Mouse (Mus musculus) adrenal gland, postnatal 36 days (tissue): ENCODE measurements around the gene Btbd6. TPM values are rescaled to one million over a fixed set of nuclear protein-coding genes. Genes with fewer than 3 reads are reported as not detected.

ENCODE experiments used
- DNase-seq, 2 experiments: peaks; one replicate each; pipeline ENCODE4 v3.0.0; 2021; ENCODE audit warnings: mixed read lengths in 1 of 2
- long read RNA-seq, 2 experiments: library from polyadenylated mRNA; stranded (forward); transcript quantifications; one replicate each; pipeline ENCODE4 v2.0.0; 2021; ENCODE audit warnings: borderline sequencing depth in 2 of 2
- total RNA-seq, 2 experiments: library from RNA; stranded (reverse); gene quantifications; 2 replicates each; pipeline ENCODE4 v1.2.3; 2021

Btbd6 gene
- 10 to 100 TPM; 15.5 to 23.7 TPM for total RNA-seq
- long read RNA-seq, experiment 1, transcript Btbd6-202 (5 exons, 1,975 nt) = minor isoform, 6 of 31 reads
- long read RNA-seq, experiment 1, transcript Btbd6-204 (4 exons, 2,085 nt) = major isoform, 9 of 31 reads
- long read RNA-seq, experiment 1, partial matches to known transcripts = 10 of 31 reads
- long read RNA-seq, experiment 1, other reads (novel, unspliced or antisense) = 1 of 31 reads
- long read RNA-seq, experiment 2, transcript Btbd6-204 (4 exons, 2,085 nt) = major isoform, 6 of 15 reads
- long read RNA-seq, experiment 2, partial matches to known transcripts = 2 of 15 reads
- long read RNA-seq, experiment 2, other reads (novel, unspliced or antisense) = 2 of 15 reads

DNA sequence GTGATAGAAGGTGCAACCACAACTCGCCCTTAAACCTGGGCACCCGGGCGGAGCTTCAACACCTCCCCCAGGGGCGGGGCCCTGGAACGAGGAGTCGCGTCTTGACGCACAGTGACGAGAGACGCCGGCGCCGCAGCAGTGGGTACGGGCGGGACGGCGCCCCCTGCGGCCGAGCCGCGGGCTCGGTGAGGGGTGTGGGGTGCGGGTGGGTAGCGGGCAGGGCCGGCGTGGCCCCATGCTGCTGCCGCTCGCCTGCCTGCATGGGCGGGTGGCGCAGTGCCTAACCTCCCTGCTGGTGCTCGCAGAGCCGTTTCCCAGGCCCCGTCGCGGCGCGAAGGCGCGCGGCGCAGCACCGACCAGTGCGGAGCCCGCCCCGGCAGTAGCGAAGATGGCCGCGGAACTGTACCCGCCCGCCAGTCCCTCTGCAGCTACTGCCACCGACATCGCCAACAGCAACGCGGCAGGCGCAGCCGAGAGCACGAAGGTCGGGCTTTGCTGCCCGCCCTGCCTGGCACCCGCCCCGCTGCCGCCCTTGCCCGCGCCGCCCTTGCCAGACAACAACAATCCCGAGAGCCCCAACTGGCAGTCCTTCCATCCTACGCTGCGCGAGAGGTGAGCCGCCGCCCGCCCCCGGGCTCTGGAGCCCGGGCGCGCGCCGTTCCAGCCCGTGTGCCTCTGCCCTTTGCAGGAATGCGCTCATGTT is at the start of gene Btbd6:
Gene Btbd6, plus strand, starts transcription at position 112 of the 703 bp plus-strand sequence.
- peak; percentile 94 to 96 for DNase-seq

DNA sequence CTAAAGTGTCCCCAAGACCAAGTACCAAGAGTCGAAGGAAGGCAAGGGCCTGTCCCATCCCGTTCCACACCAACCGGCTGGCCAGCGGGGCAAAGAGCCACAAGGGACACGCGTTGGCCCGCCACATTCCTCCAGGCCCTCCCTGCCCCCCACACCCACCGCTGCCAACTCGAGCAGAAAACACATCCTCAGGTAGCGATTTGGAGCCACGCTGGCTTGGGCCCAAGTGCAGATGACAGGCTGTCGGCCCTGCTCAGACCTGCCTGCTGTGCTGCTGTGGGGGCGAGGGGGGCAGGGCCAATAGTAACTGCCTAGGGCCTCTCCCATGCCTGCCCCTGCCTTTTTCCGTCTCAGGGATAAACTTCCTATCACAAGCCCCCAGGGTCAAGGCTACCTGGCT is 49.0 kb upstream of the Btbd6 start:
- DNase-seq = no peak

DNA sequence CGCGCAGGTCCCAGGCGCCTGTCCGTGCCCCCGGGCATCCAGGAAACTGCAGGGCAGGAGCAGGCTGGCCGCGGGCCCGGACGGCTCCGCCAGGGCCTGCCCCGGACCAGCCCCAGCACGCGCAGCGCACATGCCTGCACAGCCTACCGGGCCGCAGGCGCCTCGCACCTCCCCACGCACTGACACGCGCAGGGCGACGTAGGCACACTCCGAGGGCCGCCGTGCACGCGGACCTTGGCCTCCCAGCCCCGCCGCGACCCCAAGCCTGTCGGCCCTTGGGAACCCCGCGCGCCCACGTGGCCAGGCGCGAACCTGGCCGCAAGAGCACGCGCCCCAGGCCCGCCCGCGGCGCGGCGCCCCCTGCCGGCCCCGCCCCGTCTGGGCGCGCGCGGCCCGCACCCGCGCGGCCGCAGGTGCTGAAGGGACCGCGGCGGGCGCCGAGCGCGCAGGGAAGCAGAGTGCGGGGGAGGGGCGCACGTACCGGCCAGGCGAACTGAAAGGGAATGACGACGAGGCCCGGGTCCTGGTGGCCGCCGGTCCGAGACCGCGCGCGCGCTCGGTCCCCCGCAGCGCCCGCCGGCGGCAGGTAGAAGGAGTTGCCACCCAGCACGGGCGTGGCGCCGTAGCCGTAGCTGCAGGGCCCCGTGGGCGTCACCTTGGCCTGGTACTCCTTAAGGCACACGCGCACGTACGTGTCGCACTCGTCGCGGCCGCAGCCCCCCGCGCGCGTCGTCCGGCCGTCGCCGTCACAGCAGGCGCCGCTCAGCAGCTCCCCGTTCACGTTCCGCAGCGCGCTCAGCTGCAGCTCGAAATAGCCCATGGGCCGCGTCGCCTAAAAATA is 47.7 kb upstream of the Btbd6 start:
- no peak for DNase-seq

DNA sequence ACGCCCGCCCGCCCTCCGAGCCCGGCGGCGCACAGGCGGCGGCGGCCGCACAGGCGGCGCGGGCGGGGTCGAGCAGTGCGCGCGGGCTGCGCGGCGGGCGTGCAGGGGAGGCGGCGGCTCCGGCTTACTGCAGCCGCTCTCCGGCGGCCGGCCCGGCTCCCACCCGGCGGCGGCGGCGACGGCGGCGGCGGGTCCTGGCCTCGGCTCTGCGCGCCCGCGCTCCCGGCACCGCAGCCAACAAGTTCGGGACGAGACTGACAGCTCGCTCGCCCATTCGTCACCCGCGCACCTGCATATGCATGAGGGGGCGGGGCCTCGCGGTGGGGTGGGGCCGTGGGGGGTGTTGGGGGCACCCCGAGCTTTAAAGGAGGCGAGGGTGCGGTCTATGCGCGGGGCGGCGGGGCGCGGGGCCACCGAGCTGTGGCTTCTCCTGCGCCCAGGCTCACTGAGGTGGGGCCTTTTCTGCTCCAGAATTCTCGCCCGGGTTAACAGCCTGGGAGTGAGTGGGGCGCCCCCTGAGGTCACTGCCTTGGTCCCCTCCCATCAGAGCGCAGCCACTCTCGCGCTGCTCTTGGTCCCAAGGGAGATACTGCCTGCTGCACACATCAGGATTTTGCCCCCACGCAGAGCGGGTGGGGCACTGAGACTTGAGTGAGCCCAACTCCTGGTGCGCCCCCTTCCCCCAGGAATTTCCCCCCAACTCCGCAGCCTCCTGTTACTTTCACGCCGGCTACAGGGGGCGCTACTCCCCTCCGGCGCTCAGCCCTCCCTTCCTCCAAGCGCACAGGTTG is 46.5 kb upstream of the Btbd6 start, which contains the start of gene Jag2:
Gene Jag2, minus strand, starts transcription at position 215 of the 791 bp plus-strand sequence.
- peak; percentile 37 to 54 for DNase-seq

DNA sequence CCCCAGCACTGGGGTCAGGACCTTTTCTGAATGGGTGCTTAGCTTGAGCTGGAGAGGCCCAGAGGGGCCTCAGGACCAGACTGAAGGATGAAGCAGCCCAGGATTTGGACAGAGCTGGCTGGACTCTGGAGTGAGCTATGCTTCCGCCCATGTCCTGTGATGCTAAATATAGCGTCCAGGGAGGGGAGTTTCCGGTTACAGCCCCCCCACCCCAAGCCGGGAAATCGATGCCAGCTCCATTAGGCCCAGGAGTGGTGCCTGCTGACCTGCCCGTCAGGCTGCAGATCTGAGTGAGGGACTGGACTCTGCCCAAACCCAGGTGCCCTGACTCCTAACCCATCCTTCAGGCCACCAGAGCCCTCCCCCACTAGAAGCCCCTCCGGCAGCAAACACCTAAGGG is 43.6 kb upstream of the Btbd6 start:
- no peak for DNase-seq

DNA sequence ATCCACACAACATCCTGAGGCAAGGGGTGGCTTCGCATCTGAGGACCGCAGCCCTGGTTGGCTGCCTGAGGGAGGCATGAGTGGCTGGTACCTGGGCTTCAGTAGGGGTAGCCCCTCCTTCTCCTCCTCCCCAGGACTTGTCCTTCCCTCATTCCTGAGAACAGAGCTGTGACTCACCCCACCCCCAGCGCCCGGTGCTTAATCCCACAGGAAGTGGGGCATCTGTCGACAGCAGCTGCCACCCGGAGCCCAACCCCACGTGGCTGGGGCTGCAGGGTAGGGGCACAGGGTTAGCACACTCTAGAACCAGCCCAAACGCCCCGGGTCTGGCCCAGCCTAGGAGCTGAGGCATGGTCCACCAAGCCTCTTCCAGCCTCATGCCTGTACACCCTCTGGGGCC is 38.4 kb upstream of the Btbd6 start:
- DNase-seq = no peak

DNA sequence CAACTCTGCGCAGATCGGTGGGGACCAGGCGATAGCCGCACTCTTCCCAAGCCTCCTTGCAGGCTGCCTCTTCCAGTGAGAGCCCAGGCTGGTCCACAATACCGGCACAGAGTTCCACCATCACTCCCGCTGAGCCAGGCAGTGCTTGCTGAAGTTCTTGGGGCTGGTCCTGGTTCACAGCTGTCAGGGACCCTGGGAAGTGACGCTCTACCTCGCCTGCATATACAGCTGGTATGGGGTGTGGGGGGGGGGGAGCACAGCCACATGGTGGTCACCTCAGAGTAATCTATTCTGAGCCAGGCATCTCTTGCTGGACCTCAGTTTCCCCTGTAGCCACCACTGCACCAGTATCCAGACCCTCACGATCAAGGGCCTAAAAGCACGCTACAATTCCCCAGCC is 37.9 kb upstream of the Btbd6 start:
- DNase-seq = no peak

DNA sequence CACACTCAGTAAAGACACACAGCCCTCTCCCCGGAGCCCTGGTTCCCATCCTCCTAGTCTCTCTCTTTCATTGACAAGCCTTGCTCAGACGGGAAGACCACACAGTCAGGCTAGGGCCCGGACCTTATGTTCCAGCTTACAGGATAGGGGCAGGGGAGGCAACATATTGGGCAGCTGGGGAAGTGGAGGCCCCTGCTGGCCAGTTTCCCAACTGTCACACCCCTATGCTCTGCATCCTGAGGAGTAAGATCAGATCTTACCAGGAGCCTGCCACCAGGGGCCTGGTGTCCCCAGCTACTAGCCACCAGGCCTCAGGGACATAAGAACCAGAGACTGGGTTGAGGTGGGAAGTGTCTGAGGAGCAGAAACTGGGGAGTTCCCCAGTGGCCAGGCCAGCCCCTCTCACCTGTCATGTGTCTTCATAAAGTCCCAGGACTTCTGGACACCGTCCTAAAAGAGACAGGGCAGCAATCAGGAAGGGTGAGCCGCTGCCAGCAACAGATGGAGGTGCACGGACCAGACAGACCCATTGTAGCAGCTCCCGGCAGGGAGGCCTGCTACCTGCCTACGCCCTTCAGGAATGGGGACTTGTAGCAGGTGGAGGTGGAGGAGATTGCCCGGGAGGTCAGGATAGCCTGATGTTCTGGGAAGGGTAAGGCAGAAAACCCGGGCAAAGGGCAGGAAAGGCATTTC is 37.3 kb upstream of the Btbd6 start:
- no peak for DNase-seq

DNA sequence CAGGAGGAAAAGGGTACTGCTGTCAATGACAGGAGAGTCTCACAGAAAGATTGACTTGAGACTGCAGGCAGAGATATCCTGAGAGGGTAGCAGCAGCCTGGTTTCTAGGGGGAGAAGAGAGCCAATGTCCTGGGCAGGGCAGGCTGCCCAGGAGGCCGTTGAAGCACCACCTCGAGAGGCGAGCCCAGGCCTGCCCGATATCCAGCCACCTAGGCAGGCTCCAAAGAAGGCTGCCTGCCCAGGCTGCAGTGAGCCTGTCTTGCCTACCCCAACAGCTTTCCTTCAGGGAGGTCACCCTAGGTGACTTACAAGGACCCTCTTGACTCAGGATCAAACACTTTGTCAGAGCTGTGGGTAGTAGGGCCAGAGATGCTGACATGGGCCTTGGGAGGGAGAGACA is 36.0 kb upstream of the Btbd6 start:
- DNase-seq = no peak

DNA sequence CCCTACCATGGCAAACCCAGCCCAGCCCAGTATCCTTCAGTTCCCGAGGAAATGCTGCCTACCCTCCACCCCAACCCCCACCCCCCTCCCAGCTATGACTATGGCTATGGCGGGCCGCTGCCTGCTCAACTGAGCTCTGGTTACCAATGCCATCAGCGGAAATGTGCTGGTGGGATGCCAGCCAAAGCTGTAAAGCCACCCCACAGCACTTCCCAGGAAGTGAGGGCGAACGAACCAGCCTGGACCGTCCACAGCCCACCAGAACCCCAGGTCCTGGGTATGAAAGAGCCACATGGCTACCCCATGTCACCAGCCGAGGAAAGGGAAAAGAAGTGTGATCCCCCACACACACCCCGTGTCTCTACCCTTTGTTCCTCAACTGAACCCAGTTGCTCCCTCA is 35.6 kb upstream of the Btbd6 start:
- no peak for DNase-seq

DNA sequence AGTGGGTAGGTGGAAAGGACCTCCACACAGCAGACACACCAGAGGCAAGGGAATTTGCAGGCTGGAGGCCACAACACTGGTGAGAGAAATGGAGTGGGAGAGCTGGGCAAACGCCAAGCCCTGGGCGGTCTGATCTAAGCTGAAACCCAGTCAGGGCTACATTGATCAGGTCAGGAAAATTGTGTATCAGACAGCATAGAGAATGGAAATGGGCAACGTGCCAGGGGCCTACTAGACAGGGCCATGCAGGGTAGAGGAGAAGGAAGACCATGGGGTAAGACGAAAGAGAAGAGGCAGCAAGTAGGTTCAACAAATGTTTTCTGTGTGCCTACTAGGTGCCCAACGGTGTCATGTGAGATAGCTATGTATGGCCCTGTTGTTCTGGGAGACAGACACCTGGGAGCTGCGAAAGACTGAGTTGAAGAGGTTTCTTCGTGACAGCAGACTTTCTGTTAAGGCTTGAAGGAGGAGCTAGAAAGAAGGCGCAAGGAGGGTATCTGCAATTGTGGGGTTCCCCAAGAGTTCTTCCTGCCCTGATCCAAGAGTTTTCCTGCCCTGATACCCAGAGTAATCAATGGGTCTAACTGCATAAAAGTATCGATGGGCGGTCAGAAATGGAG is 35.0 kb upstream of the Btbd6 start:
- DNase-seq = peak in 1 of 2 experiments; percentile 25

DNA sequence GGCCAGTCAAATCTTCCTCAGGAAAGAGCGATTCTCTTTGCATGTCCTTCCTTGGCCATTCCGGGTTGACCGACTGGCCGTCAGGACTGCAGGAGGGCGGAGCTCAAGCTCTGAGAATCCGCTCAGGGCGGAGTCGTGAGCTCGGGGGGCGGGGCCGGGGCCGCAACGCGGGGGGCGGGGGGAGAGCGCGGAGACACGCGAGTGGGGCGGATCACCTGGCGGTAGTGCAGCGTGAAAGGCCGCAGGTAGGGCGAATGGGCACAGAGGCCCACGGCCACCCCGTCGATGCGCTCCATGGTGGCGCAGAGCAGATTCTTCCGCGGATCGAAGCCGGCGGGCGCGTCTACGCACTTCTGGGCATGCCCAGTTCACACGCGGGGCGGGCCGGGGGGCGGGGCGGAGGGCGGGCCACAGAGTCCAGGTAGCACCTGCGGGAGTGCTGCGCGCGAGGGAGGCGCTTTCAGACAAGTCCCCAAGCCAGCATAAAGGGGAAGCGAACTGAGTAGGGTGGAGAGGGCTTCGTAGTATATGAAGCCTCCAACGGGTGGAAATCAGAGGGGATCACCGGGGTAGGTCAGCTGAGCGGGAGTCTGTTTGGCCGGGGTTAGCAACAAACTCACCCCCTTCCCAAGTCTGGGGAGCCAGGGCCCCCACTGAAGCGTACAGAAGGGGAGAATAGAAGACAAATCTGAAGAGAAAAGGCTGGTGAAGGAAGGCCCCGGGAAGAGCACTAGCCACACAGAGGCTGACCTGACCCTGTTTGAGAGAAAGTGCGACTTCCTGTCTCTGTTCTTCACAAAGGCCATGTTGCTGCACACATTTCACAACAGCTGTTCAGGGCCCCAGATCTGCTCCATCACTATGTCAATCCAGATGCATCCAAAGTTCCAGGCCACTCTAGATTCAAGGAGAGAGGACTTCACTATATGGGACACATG is 34.2 kb upstream of the Btbd6 start, which contains the start of gene Nudt14:
Gene Nudt14, minus strand, starts transcription at position 349 of the 938 bp plus-strand sequence.
- peak; percentile 82 to 92 for DNase-seq

DNA sequence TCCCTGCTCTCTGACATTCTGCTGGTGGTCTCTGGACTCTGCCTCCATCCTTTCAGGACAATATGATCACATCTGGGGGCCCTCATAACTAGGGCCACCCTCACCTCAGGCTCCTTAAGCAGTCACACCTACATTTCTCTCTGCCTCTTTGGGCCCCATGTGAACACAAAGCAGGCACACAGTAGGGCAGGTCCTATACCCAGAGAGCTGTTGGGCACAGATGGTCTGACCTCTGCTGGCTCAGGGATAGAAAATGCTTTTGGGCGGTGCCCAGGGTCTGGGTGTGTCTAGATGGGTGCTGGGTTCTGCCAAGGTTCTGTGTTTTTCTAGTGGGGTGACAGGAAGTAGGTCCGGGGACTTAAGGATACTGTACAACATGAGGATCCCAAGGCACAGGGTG is 32.6 kb upstream of the Btbd6 start:
- no peak for DNase-seq

DNA sequence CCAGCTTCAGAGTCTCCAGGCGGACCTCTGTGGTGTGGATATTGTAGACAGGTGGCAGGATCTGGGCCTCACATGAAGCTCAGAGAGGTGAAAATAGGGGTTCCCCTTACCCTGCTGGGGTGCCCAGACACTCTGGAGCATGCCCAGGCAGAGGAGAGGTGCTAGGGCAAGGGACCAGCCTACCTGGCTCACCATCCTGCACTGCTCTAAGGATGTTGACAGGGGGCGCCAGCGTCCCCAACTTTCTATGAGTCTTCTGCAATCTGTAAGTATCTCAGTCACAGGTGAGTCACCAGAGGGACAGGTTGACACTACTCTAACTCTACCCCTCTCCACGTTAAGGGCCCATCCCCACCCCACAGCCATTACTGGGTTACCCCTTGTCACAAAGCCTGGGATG is 29.0 kb upstream of the Btbd6 start:
- DNase-seq = peak; percentile 40 to 43

DNA sequence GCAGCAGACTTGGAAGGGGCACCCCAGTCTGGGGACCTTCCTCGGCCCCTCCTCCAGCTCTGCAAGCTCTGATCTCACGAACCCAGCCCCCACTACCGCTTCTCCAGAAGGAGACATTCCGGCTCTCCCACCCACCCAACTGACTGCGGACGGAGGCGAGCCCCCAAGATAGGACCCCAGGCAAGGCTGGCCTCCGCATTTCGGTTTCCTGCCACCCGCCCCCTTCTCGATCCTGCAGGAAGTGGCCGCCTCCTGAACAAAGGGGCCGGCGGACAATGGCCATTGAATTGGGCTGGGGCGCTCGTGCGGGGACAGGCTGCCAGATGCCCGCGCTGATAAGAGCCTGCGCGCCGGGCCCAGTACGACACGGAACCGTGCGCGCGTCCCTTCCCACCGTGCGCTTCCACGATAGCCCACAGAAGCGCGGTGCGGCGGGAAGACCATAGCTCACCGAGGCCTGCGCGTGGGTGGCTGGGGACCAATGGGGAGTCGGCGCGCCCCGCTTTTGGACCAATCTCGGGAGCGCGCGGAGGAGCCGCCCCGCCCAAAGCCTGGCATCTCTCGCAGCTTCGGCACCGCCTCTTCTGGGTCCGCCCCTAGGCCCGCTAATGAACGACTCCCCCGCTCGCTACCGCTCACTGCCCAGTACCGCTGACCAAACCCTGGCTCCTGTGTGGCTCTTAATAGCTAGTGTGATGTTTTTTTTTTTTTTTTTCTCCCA is 26.1 kb upstream of the Btbd6 start:
- DNase-seq = peak; percentile 94 to 96

DNA sequence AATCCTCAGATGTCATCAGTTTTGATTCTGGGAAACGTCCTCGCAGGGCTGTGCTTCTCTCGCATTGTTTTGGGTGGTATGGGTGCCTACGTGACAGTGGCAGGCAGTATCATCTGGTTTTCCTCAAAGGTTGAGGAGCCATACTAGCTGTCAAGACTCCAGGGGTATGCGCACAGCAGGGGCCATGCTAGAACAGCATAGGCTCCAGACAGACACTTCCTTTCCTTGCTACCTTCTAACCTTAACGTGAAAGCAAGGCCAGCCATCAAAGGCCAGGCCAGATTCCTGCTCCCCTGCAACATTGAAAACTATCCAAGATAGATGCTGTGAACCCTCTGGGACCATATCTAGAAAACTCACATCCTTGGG is 25.5 kb upstream of the Btbd6 start:
- no peak for DNase-seq

DNA sequence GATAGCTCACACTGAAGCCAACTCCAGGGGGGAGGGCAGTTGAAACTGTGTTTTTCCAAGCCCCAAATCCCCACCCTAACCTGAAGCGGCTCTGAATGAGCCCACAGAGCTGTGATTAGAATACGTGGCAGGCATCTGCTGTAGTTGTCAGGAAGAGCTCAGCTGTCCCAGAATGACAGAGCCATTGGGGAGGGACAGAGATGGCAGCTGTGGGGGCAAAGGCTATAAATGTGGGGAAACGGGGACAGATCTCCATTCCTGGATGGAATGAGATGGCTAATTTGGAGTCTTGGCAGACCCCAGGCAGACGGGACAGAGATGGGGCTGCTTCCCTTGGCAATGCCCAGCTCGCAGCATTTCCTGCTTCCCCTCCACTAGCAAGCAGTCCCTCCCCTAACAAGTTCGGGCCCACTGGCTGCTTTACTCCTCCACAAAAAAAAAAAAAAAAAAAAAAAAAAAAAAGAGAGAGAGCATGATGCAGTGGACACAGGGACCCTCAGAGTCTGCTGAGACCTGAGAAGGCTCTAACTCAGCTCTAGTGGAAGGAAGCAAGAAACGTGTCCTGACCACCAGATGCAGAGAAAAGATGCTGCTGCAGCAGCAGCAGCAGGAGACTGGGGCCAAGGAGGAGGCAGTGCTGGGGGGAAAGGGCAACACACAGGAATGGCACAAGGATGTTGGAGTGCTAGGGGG is 25.0 kb upstream of the Btbd6 start:
- DNase-seq = no peak

DNA sequence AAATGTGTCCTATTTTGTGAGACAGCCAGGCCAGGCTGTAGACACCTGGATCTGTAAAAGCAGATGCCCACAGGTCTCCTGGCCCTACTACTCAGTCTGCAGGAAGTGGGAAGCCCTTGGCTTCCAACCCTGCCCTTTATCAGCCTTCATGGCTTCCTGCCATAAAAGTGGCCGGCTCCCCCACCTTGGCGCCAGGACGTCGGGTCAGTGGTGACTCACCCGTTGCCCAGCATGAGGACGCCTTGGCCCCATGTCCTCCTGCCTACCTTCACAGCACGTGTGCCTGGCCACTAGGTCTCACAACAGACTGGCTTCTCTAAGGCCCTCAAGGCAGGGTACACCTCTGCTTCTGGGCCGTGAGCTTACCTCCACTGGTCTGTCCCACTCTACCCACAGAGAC is 23.8 kb upstream of the Btbd6 start:
- DNase-seq = peak; percentile 86 to 91
